Mouse (Mus musculus) T-helper 1 cell (primary cell): ENCODE measurements around the gene Lrrc41.

Experiments
- in situ Hi-C: fragments of 300-600 bp; cut with MboI, MseI; formaldehyde crosslinking; loops from one replicate; pipeline ENCODE4 v1.15.1; 2025; ENCODE audit warnings: high pct_unique_total_duplicates

The Lrrc41 gene

GRCm38 (mm10) chr4:116077240-116078095 lies 2.4 kb downstream of the Lrrc41 start:
- in situ Hi-C loops: loop anchor here (25.0 kb wide), 1 partner anchor 1760 kb away; the partner anchor contains the start of gene Slc6a9

GRCm38 (mm10) chr4:116088510-116089249 lies 13.6 kb downstream of the Lrrc41 start:
- in situ Hi-C loops: loop anchor here (10.0 to 25.0 kb wide), 2 partner anchors 1546 to 1749 kb away; partner anchors contain the start of gene Slc6a9

GRCm38 (mm10) chr4:116096291-116096690 lies 21.2 kb downstream of the Lrrc41 start:
- in situ Hi-C loops: loop anchor here (25.0 kb wide), 1 partner anchor 1741 kb away; the partner anchor contains the start of gene Slc6a9

- in situ Hi-C loops: loop anchor here (25.0 kb wide), 1 partner anchor 1740 kb away; the partner anchor contains the start of gene Slc6a9
Observed at GRCm38 (mm10) chr4:116097211-116097610, 22.1 kb downstream of the Lrrc41 start.

DNA sequence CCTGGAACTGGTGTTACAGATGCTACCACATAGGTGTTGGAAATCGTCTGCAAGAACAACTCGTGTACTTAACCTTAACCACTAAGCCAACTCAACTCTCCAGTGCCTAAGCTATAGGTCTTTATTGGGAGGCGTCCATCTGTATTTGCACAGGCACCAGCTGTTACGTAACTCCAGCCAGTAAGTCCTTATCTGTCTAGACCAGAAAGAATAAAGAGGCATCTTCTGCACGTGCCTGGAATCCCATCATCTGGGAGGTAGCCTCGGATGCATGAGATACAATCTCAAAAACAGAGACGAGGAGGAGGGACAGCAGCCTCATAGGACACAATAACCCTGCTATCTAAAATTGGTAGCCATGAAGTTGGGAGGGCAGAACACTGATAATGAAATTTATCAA lies 25.9 kb downstream of the Lrrc41 start:
- in situ Hi-C loops: no loop called here

DNA sequence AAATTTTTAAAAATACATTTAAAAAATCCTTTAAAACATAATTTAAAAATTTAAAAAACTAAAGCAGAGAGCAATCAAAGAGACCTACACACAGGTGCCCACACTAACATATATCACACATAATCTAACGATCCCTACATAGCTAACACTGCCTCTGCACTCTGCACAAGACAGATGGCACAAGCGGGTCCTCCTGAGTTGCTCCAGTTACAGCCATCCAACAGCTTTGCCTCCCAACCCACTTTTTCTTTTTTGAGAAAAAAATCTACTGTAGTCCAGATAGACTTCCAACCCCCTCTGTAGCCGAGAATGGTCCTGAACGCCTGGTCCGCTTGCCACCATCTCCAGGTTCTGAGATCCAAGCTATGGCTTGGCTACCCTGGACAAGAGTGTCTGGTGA lies 30.2 kb downstream of the Lrrc41 start:
- in situ Hi-C loops: no loop called here

- in situ Hi-C loops: no loop called here
Observed at GRCm38 (mm10) chr4:116110695-116111094, 35.6 kb downstream of the Lrrc41 start.

DNA sequence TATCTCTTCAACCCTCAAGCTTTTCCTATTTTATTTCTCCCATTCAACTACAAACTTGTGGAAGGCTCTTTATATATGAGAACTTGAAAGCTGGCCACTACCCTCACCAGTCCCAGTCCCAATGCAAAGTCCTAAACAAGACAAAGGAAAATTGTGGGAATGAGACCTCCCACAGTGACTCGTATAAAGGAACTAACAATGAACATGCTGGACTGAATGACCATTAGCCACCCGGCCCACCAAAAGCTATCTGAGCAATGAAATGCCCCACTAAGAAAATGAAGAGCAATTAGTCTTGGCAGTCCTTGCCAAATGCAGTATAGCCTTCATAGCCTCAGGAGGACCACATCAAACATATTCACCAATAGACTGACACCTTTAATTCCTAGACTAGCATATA lies 36.4 kb downstream of the Lrrc41 start:
- in situ Hi-C loops: no loop called here

- in situ Hi-C loops: no loop called here
Observed at GRCm38 (mm10) chr4:116122762-116123161, 47.7 kb downstream of the Lrrc41 start.

DNA sequence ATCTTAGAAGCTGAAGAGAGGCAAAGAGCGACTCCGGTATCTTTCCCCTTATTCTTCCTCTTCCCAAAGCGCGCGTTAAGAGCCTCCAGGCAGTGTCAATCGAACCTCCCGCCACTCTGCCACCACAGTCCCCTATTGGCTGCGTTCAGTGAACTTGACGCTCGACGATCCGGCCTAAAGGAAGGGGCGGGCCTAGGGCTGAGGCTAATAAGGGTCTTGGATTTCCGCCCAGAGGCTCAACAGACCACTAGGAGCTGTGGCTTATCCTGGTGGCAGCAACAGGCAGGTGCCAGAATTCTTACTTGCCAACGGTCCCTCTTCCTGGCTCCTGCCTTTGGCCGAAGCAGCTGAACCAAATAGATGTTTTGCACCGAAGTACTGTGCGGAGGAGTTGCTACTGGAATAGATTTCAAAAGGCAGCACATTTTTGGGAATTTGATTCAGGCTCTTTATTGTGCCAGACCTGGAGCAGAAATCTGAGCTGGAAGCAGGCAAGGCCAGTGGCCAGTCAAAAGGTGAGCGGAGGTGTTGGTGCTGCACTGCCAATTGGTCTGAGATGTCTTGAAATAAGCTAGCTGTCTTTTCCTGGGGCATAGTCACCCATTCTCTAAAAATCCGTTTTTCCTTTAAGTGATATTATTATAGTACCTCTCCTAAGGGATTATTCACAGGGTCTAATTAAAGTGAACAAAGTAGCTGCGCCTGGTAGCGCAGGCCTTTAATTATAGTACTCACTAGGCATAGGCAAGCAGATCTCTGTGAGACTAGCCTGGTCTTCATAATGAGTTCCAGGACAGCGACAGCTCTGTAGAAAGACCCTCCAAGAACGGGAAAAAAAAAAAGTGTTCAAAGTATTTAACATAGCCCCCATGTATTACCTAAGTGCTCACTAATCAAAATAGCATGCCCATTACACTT lies 48.8 kb downstream of the Lrrc41 start, which contains the start of the genes Rad54l and Pomgnt1:
Gene Rad54l (minus strand): TSS at position 89 of the 918 bp plus-strand sequence.
Gene Pomgnt1 (plus strand): TSS at position 239 of the 918 bp plus-strand sequence.
- in situ Hi-C loops: no loop called here

GRCm38 (mm10) chr4:116125803-116126386 lies 50.8 kb downstream of the Lrrc41 start:
- in situ Hi-C loops: no loop called here

- in situ Hi-C loops: no loop called here
Observed at GRCm38 (mm10) chr4:116127956-116128355, 52.9 kb downstream of the Lrrc41 start.

- in situ Hi-C loops: no loop called here
Observed at GRCm38 (mm10) chr4:116133126-116133525, 58.1 kb downstream of the Lrrc41 start.

- in situ Hi-C loops: no loop called here
Observed at GRCm38 (mm10) chr4:116134990-116135389, 59.9 kb downstream of the Lrrc41 start.

- in situ Hi-C loops: no loop called here
Observed at GRCm38 (mm10) chr4:116137421-116137996, 62.4 kb downstream of the Lrrc41 start.

DNA sequence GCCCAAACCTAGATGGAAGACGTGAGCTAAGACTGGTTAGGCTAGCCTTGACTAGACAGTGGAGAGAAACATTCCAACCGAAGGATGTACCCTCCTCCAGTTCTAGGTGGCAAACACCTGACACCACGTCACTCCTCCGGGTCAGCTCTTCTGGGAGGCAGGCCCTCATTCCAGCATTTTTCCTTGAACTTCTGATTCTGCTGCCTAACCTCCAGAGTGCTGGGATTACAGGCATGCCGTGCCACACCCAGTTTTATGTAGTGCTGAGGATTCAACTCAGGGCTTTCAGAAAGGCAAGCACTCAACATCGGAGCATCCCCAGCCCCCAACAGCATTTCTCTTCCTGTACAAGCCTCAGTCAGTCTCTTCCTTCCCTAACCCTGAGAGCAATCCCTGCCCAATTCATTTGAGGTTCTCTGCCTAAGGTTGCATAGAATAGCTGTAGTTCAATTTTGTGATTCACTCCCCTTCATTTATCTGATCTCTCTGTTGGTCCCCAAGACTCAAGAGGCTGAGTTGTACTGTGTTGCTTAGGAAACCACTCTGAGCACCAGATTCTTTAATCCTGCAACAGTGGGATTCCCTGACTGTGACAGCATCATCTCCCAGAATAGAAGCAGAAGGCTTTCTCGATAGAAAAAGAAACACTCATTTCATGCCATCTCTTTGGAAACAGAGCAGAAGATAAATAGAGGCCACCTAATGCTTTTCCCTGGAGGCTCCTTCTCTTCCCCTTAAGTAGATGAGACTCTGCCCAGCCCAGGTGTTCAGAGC lies 65.9 kb downstream of the Lrrc41 start:
- in situ Hi-C loops: no loop called here

DNA sequence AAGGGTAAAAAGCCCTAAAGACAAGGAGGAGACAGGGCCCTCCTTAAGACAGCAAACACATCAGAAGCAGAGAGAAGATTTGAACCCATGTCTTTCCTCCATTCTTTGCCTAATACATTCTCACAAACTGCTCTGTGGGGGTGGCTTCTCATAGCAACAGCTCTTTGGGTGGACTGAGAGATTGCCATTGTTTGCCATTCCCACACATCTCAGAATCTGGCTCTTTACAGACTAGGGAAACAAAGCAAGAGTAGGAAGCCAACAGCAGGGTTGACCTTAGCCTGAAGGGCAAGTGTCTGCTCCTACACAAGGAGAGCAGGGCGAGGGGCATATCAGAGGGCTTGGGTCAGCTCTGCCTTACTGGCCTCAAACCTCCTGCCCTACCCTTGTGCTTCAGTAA lies 66.7 kb downstream of the Lrrc41 start:
- in situ Hi-C loops: no loop called here

DNA sequence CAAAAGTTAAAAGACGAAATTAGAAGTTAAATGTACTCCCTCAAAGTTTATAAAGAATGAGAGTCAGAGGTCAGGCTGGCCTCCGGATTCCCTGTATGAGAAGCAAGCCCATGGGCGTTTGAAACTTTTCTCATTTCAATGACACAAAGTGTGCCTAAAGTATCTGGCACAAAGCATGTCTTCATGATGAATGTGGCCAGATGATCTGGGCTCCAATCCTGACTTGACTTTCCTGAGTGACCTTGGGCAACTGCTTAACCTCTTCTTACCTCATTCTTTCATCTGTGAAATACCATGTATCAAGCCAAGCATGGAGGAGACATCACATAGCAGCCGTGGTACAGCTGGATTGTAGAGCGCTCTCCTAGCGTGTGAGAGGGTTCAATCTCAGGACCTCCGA lies 67.2 kb downstream of the Lrrc41 start:
- in situ Hi-C loops: no loop called here

DNA sequence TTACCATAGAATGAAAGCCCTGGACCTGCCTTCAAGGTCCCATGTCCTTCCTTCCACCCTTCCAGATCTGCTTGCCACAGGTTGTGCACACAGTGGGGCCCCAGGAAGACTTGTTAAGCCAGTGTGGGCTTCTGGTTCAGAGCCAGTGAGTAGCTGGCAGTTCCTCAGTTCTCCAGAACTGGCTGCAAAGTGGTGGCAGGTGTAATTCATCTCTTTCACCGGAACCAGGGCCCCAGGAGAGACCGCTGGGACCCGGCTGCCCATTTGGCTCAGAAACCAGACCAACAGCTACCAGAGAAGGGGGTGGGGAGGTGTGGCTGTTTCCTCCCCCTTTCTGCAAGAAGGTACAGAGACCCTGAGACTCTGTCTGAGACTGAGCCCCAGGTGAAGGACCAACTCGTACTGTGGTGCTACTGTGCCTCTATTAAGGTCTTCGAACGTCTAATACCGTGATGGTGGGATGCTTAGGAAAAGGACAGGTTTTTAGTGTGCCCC lies 68.3 kb downstream of the Lrrc41 start:
- in situ Hi-C loops: no loop called here
